Mouse (Mus musculus): ENCODE results near the gene Cela1. TPM values are rescaled to one million over a fixed set of nuclear protein-coding genes. Genes with fewer than 3 reads are reported as not detected.

The Cela1 gene
- polyA plus RNA-seq, 1 experiment from 2014 or later = 2.0 TPM

GRCm38 (mm10) chr15:100670004-100670403, 17.7 kb downstream of the Cela1 start:
- H3K4me2 ChIP-seq (ENCODE audit: low read length) = no peak overlapping the region
- H3K36me3 ChIP-seq (ENCODE audit: control insufficient read depth, insufficient read depth, low read length) = no peaks in the 10 kb centered on the region
- no peak overlapping the region for H3K27ac ChIP-seq (ENCODE audit: low read depth, low read length)
- no peak for ATAC-seq
- H3K9me3 ChIP-seq (ENCODE audit: control insufficient read depth, low read length) = no peaks in the 10 kb centered on the region
- no peak overlapping the region for H3K4me3 ChIP-seq (ENCODE audit: low read length)
- no peaks in the 10 kb centered on the region for H3K27me3 ChIP-seq (replicated peaks; ENCODE audit: control insufficient read depth, insufficient read depth, low read length)
- 78% methylated on average over 8 of the region's 8 CpGs for WGBS
- H3K9ac ChIP-seq (ENCODE audit: low read depth, low read length) = no peak overlapping the region
- H3K4me1 ChIP-seq (ENCODE audit: control insufficient read depth, insufficient read depth, low read depth, low read length) = peaks cover 2% of the 10 kb centered on the region; the same call in 1 of the 2 replicates

GRCm38 (mm10) chr15:100669337-100669736, 18.4 kb downstream of the Cela1 start, which contains the start of gene Bin2:
Bin2 (minus strand) TSS chr15:100669553.
- no peaks in the 10 kb centered on the region for H3K9me3 ChIP-seq (ENCODE audit: control insufficient read depth, low read length)
- ATAC-seq = no peak
- peaks cover 2% of the 10 kb centered on the region; the same call in 1 of the 2 replicates for H3K4me1 ChIP-seq (ENCODE audit: control insufficient read depth, insufficient read depth, low read depth, low read length)
- no peaks in the 10 kb centered on the region for H3K36me3 ChIP-seq (ENCODE audit: control insufficient read depth, insufficient read depth, low read length)
- no peak within 1 kb of the TSS for H3K27ac ChIP-seq (ENCODE audit: low read depth, low read length)
- H3K4me3 ChIP-seq (ENCODE audit: low read length) = no peak within 1 kb of the TSS
- no peak within 1 kb of the TSS for H3K9ac ChIP-seq (ENCODE audit: low read depth, low read length)
- H3K27me3 ChIP-seq (replicated peaks; ENCODE audit: control insufficient read depth, insufficient read depth, low read length) = no peaks in the 10 kb centered on the region
- WGBS = 88% methylated on average over 19 of the region's 20 CpGs
- H3K4me2 ChIP-seq (ENCODE audit: low read length) = no peak within 1 kb of the TSS

DNA sequence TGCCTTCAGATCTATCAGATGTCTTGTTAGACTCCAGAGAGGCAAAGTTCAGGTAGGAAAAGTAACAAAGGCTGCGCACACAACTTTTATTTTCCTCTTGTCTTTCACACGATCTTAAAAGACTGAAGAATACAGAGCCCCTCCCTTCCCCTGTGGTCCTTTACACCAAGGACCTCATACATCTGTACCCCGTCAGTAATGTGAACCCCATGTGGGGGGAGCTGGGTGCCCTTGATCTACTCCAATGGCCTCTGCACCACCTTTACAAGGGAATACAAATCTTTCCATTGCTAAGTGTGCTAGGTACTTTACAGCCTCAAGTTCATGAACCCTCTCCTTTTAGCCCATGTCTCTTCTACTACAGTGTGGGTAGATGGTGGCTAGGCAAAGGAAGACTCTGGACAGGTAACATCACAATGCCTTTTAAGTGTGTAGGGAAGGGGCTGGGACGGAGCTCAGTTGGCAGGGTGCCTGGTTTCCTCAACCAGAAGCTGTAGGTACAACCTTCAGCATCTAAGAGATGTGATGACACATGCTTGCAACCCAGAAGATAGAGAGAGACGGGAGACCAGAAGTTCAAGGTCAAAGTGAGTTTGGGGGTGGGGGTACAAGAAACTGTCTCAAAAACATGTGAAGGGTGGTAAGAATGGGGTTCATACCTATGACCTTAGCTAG, 19.7 kb downstream of the Cela1 start:
- no peaks in the 10 kb centered on the region for H3K36me3 ChIP-seq (ENCODE audit: control insufficient read depth, insufficient read depth, low read length)
- no peak overlapping the region for H3K9ac ChIP-seq (ENCODE audit: low read depth, low read length)
- no peak overlapping the region for H3K27ac ChIP-seq (ENCODE audit: low read depth, low read length)
- H3K27me3 ChIP-seq (replicated peaks; ENCODE audit: control insufficient read depth, insufficient read depth, low read length) = no peaks in the 10 kb centered on the region
- H3K4me2 ChIP-seq (ENCODE audit: low read length) = no peak overlapping the region
- ATAC-seq = no peak
- H3K4me1 ChIP-seq (ENCODE audit: control insufficient read depth, insufficient read depth, low read depth, low read length) = peaks cover 2% of the 10 kb centered on the region; the same call in 1 of the 2 replicates
- H3K9me3 ChIP-seq (ENCODE audit: control insufficient read depth, low read length) = no peaks in the 10 kb centered on the region
- no peak overlapping the region for H3K4me3 ChIP-seq (ENCODE audit: low read length)
- WGBS = 93% methylated on average over 5 of the region's 5 CpGs

- Histone ChIP-seq H3K4me1 (ENCODE audit: control insufficient read depth, insufficient read depth, low read depth, low read length) (peaks cover 2% of the 10 kb centered on the region; the same call in 1 of the 2 replicates), H3K9me3 (ENCODE audit: control insufficient read depth, low read length) (no peaks in the 10 kb centered on the region), H3K27me3 (replicated peaks; ENCODE audit: control insufficient read depth, insufficient read depth, low read length) (no peaks in the 10 kb centered on the region), H3K4me3 (ENCODE audit: low read length) (no peak overlapping the region), H3K36me3 (ENCODE audit: control insufficient read depth, insufficient read depth, low read length) (no peaks in the 10 kb centered on the region), H3K9ac (ENCODE audit: low read depth, low read length) (no peak overlapping the region), H3K4me2 (ENCODE audit: low read length) (no peak overlapping the region), H3K27ac (ENCODE audit: low read depth, low read length) (no peak overlapping the region)
- WGBS = 59% methylated on average over 6 of the region's 6 CpGs
- ATAC-seq = no peak
Observed at GRCm38 (mm10) chr15:100667420-100667819, 20.3 kb downstream of the Cela1 start.

DNA sequence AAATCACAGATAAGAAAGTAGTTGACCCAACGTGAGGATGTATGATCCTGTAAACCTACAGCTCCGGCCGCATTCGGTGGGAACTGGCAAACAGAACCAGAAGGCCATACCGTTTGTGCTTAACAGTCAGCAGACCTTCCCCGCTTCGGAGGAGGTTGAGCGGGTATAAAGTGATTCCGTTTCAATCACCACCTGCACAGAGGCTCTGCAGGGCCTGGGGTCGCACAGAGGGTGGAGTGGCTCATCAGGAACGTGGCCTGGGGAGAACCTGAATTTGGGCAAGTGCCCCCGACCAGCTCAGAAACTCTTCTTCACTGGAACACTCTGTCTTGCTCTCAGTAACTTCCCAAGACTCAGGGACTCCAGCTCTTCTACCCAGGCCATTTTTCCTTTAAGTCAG, 20.9 kb downstream of the Cela1 start:
- Histone ChIP-seq H3K27me3 (replicated peaks; ENCODE audit: control insufficient read depth, insufficient read depth, low read length) (no peaks in the 10 kb centered on the region), H3K27ac (ENCODE audit: low read depth, low read length) (no peak overlapping the region), H3K4me1 (ENCODE audit: control insufficient read depth, insufficient read depth, low read depth, low read length) (peaks cover 2% of the 10 kb centered on the region; the same call in 1 of the 2 replicates), H3K36me3 (ENCODE audit: control insufficient read depth, insufficient read depth, low read length) (no peaks in the 10 kb centered on the region), H3K4me2 (ENCODE audit: low read length) (no peak overlapping the region), H3K9ac (ENCODE audit: low read depth, low read length) (no peak overlapping the region), H3K9me3 (ENCODE audit: control insufficient read depth, low read length) (no peaks in the 10 kb centered on the region), H3K4me3 (ENCODE audit: low read length) (no peak overlapping the region)
- no peak for ATAC-seq
- 28% methylated on average over 12 of the region's 12 CpGs for WGBS

- Histone ChIP-seq H3K4me1 (ENCODE audit: control insufficient read depth, insufficient read depth, low read depth, low read length) (peaks cover 2% of the 10 kb centered on the region; the same call in 1 of the 2 replicates), H3K4me3 (ENCODE audit: low read length) (no peak overlapping the region), H3K9ac (ENCODE audit: low read depth, low read length) (no peak overlapping the region), H3K36me3 (ENCODE audit: control insufficient read depth, insufficient read depth, low read length) (no peaks in the 10 kb centered on the region), H3K4me2 (ENCODE audit: low read length) (no peak overlapping the region), H3K27me3 (replicated peaks; ENCODE audit: control insufficient read depth, insufficient read depth, low read length) (no peaks in the 10 kb centered on the region), H3K27ac (ENCODE audit: low read depth, low read length) (no peak overlapping the region), H3K9me3 (ENCODE audit: control insufficient read depth, low read length) (no peaks in the 10 kb centered on the region)
- no peak for ATAC-seq
- 9% methylated on average over 7 of the region's 7 CpGs for WGBS
Observed at GRCm38 (mm10) chr15:100666219-100666696, 21.5 kb downstream of the Cela1 start.

- H3K27ac ChIP-seq (ENCODE audit: low read depth, low read length) = no peak overlapping the region
- H3K36me3 ChIP-seq (ENCODE audit: control insufficient read depth, insufficient read depth, low read length) = no peaks in the 10 kb centered on the region
- peaks cover 2% of the 10 kb centered on the region; the same call in 1 of the 2 replicates for H3K4me1 ChIP-seq (ENCODE audit: control insufficient read depth, insufficient read depth, low read depth, low read length)
- H3K4me3 ChIP-seq (ENCODE audit: low read length) = no peak overlapping the region
- H3K27me3 ChIP-seq (replicated peaks; ENCODE audit: control insufficient read depth, insufficient read depth, low read length) = no peaks in the 10 kb centered on the region
- H3K9ac ChIP-seq (ENCODE audit: low read depth, low read length) = no peak overlapping the region
- H3K9me3 ChIP-seq (ENCODE audit: control insufficient read depth, low read length) = no peaks in the 10 kb centered on the region
- 42% methylated on average over 9 of the region's 9 CpGs for WGBS
- no peak overlapping the region for H3K4me2 ChIP-seq (ENCODE audit: low read length)
- ATAC-seq = no peak
Observed at GRCm38 (mm10) chr15:100665411-100666218, 22.1 kb downstream of the Cela1 start.

DNA sequence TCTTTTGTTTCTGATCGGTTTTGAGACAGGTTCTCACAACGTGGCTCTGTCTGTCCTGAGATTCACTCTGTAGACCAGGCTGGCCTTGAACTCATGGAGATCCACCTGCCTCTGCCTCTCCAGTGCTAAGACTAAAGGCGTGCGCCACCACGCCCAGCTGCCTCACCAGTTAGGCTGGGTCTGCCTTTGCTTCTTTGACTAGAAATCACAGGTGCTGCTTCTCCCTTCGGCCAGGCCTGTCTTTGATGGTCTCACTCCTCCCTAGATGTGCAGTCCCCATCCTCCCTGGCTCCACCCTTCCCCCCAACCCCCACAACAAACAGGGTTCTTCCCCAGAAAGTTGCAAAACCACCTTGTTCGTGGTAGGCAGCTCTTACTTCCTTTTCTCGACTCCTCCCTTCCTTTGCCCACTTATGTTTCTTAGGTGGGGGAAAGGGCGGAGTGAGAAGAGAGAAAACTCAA, 22.9 kb downstream of the Cela1 start:
- no peaks in the 10 kb centered on the region for H3K27me3 ChIP-seq (replicated peaks; ENCODE audit: control insufficient read depth, insufficient read depth, low read length)
- WGBS = 86% methylated on average over 9 of the region's 9 CpGs
- H3K27ac ChIP-seq (ENCODE audit: low read depth, low read length) = no peak overlapping the region
- no peaks in the 10 kb centered on the region for H3K36me3 ChIP-seq (ENCODE audit: control insufficient read depth, insufficient read depth, low read length)
- H3K9ac ChIP-seq (ENCODE audit: low read depth, low read length) = no peak overlapping the region
- no peak overlapping the region for H3K4me3 ChIP-seq (ENCODE audit: low read length)
- ATAC-seq = no peak
- H3K9me3 ChIP-seq (ENCODE audit: control insufficient read depth, low read length) = no peaks in the 10 kb centered on the region
- H3K4me1 ChIP-seq (ENCODE audit: control insufficient read depth, insufficient read depth, low read depth, low read length) = peaks cover 2% of the 10 kb centered on the region; the same call in 1 of the 2 replicates
- no peak overlapping the region for H3K4me2 ChIP-seq (ENCODE audit: low read length)

- Histone ChIP-seq H3K9ac (ENCODE audit: low read depth, low read length) (no peak overlapping the region), H3K27ac (ENCODE audit: low read depth, low read length) (no peak overlapping the region), H3K4me2 (ENCODE audit: low read length) (no peak overlapping the region), H3K4me3 (ENCODE audit: low read length) (no peak overlapping the region), H3K9me3 (ENCODE audit: control insufficient read depth, low read length) (no peaks in the 10 kb centered on the region), H3K36me3 (ENCODE audit: control insufficient read depth, insufficient read depth, low read length) (no peaks in the 10 kb centered on the region), H3K4me1 (ENCODE audit: control insufficient read depth, insufficient read depth, low read depth, low read length) (no peaks in the 10 kb centered on the region), H3K27me3 (replicated peaks; ENCODE audit: control insufficient read depth, insufficient read depth, low read length) (no peaks in the 10 kb centered on the region)
- WGBS = 93% methylated on average over 5 of the region's 5 CpGs
- ATAC-seq = no peak
Observed at GRCm38 (mm10) chr15:100660805-100661204, 26.9 kb downstream of the Cela1 start.
